Mouse (Mus musculus): ENCODE data around the gene Ranbp10. TPM values are rescaled to one million over a fixed set of nuclear protein-coding genes. Genes with fewer than 3 reads are reported as not detected.

Gene Ranbp10
- polyA plus RNA-seq (2015; fragmentation: Nextera tagmentation; extraction: Ambion mirVana), result 7.1 TPM in 2 replicates

DNA sequence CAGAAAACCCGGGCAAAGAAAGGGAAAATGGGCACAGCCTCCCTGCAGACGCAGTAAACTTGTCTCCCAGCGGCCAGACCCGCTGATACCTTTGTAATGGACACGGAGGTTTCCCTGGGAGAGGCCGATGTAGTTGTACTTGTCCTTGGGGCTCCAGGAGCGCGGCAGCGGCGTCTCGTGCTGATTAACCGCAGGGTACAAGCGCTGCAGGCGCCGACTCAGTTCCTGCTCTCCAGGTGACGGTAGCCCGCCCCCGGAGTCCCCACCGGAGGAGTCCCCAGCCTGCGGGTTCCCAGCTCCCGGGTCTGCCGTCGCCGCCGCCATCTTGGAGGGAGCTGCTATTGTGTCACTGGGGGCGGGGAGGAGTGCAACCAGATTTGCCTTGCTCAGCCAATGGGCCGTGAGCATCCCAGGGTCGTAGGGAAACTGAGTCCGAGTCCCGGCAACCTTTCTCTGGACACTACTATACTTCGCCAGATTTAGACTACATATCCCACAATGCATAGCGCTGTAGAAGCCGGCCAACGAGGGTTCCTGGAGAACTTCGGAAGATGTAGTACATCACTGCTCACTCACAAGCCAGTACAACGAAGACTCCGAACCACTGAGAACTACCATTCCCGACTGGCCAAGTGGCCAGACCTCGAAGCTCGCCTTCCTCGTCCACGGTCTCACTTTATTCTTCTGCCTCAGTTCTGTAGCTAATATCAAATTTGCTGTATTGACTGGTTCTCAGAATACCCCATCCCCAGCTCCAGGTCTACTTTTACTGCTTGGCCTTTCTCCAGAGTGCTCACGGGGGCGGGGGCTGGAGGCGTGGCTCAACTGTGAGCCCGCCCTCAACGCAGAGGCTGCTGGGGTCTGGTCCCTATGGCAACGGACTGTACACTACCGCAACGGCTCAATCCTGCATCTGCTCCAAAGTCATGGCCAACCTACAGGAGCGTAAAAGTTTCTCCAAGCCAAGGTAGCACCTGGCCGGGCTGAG, at the start of gene Ranbp10, which contains the start of gene Tsnaxip1:
Ranbp10 (minus strand) TSS at position 490 of the 988 bp plus-strand sequence.
Tsnaxip1 (plus strand) TSS at position 871 of the 988 bp plus-strand sequence.
- Histone ChIP-seq H3K4me2 (replicated peaks; ENCODE audit: low read depth) (peak within 1 kb of the TSS; percentile 78), H3K4me1 (replicated peaks; ENCODE audit: control insufficient read depth, insufficient read depth) (peaks cover 4% of the 10 kb centered on the region; the same call in 1 of the 2 replicates), H3K4me3 (ENCODE audit: low read depth, low read length) (peak within 1 kb of the TSS; percentile 88), H3K9ac (ENCODE audit: low read length) (peak within 1 kb of the TSS; percentile 93), H3K36me3 (ENCODE audit: control insufficient read depth, insufficient read depth, low read length) (peaks cover under 1% of the 10 kb centered on the region; the same call in 1 of the 2 replicates), H3K9me3 (ENCODE audit: control insufficient read depth, low read length) (no peaks in the 10 kb centered on the region), H3K27me3 (ENCODE audit: control insufficient read depth, insufficient read depth, low read length) (no peaks in the 10 kb centered on the region), H3K27ac (replicated peaks) (peak within 1 kb of the TSS; percentile 83)
- DNase-seq (ENCODE audit: low spot score) (peak; percentile 96), ATAC-seq (ENCODE audit: low FRiP score, low TSS enrichment) (peak; percentile 99)
- WGBS, result under 1% methylated on average over 52 of the region's 52 CpGs
- TF ChIP-seq CTCF (IDR thresholded peaks at IDR 0.05; ENCODE audit: low read depth) (no peak), EP300 (optimal IDR thresholded peaks at IDR 0.05) (no peak)

DNA sequence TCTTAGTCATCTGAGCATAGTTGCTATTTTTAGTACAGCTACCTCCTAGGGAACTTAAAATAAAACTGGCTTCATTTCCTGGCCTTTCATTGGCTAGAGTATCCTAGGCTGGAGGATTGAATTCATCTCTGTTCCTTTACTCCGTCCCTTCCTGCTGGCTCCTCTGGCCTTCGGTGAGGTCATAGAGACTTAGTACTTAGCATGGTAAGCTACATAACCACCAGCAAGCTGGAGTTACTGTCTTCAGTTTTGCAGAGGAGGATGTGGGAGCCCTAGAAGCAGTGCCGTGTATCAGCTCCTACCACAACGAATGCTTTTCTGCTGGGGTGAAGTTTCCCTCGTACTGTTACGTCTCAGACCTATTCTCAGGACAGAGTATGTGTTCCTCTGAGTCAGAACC, 47.2 kb upstream of the Ranbp10 start:
- DNase-seq (ENCODE audit: low spot score) (no peak), ATAC-seq (ENCODE audit: low FRiP score, low TSS enrichment) (peak; percentile 38; the same call in 1 of the 2 replicates)
- no peak overlapping the region; the same call in 1 of the 2 replicates for H3K27ac ChIP-seq (replicated peaks)
- H3K4me1 ChIP-seq (replicated peaks; ENCODE audit: control insufficient read depth, insufficient read depth), result no peaks in the 10 kb centered on the region; the same call in 1 of the 2 replicates
- 69% methylated on average over 6 of the region's 6 CpGs for WGBS
- H3K9me3 ChIP-seq (ENCODE audit: control insufficient read depth, low read length), result no peaks in the 10 kb centered on the region
- TF ChIP-seq CTCF (IDR thresholded peaks at IDR 0.05; ENCODE audit: low read depth) (no peak), EP300 (optimal IDR thresholded peaks at IDR 0.05) (no peak)
- H3K27me3 ChIP-seq (ENCODE audit: control insufficient read depth, insufficient read depth, low read length), result no peaks in the 10 kb centered on the region
- peaks cover 13% of the 10 kb centered on the region for H3K36me3 ChIP-seq (ENCODE audit: control insufficient read depth, insufficient read depth, low read length)
- H3K4me3 ChIP-seq (ENCODE audit: low read depth, low read length), result no peak overlapping the region
- no peak overlapping the region for H3K9ac ChIP-seq (ENCODE audit: low read length)
- H3K4me2 ChIP-seq (replicated peaks; ENCODE audit: low read depth), result no peak overlapping the region

- Histone ChIP-seq H3K27me3 (ENCODE audit: control insufficient read depth, insufficient read depth, low read length) (no peaks in the 10 kb centered on the region), H3K9ac (ENCODE audit: low read length) (no peak overlapping the region), H3K4me1 (replicated peaks; ENCODE audit: control insufficient read depth, insufficient read depth) (peaks cover 7% of the 10 kb centered on the region; the same call in 1 of the 2 replicates), H3K4me2 (replicated peaks; ENCODE audit: low read depth) (no peak overlapping the region), H3K4me3 (ENCODE audit: low read depth, low read length) (no peak overlapping the region), H3K36me3 (ENCODE audit: control insufficient read depth, insufficient read depth, low read length) (peaks cover 5% of the 10 kb centered on the region), H3K27ac (replicated peaks) (no peak overlapping the region), H3K9me3 (ENCODE audit: control insufficient read depth, low read length) (no peaks in the 10 kb centered on the region)
- WGBS, result 80% methylated on average over 6 of the region's 6 CpGs
- DNase-seq (ENCODE audit: low spot score) (no peak), ATAC-seq (ENCODE audit: low FRiP score, low TSS enrichment) (no peak)
- TF ChIP-seq CTCF (IDR thresholded peaks at IDR 0.05; ENCODE audit: low read depth) (peak; percentile 63), EP300 (optimal IDR thresholded peaks at IDR 0.05) (no peak)
These were observed 39.3 kb upstream of the Ranbp10 start for GRCm38 (mm10) chr8:105866364-105867029.

- Histone ChIP-seq H3K36me3 (ENCODE audit: control insufficient read depth, insufficient read depth, low read length) (no peaks in the 10 kb centered on the region; the same call in 1 of the 2 replicates), H3K4me1 (replicated peaks; ENCODE audit: control insufficient read depth, insufficient read depth) (peaks cover 9% of the 10 kb centered on the region; the same call in 1 of the 2 replicates), H3K27me3 (ENCODE audit: control insufficient read depth, insufficient read depth, low read length) (no peaks in the 10 kb centered on the region), H3K4me3 (ENCODE audit: low read depth, low read length) (peak overlapping the region; percentile 91), H3K9ac (ENCODE audit: low read length) (peak overlapping the region; percentile 94; the same call in 1 of the 2 replicates), H3K4me2 (replicated peaks; ENCODE audit: low read depth) (peak overlapping the region; percentile 90), H3K9me3 (ENCODE audit: control insufficient read depth, low read length) (no peaks in the 10 kb centered on the region), H3K27ac (replicated peaks) (0 out of 2 replicates have a peak overlapping the region, but pooled peaks have one; percentile 91)
- 14% methylated on average over 1 of the region's 1 CpGs for WGBS
- DNase-seq (ENCODE audit: low spot score) (no peak), ATAC-seq (ENCODE audit: low FRiP score, low TSS enrichment) (no peak)
- no peak for TF ChIP-seq EP300 (optimal IDR thresholded peaks at IDR 0.05)
- peak; percentile 56 for TF ChIP-seq CTCF (IDR thresholded peaks at IDR 0.05; ENCODE audit: low read depth)
These were observed 34.8 kb upstream of the Ranbp10 start for GRCm38 (mm10) chr8:105861951-105862350.

- peak within 1 kb of the TSS; percentile 91 for H3K27ac ChIP-seq (replicated peaks)
- no peaks in the 10 kb centered on the region for H3K27me3 ChIP-seq (ENCODE audit: control insufficient read depth, insufficient read depth, low read length)
- peak; percentile 98 for ATAC-seq (ENCODE audit: low FRiP score, low TSS enrichment)
- no peaks in the 10 kb centered on the region; the same call in 1 of the 2 replicates for H3K36me3 ChIP-seq (ENCODE audit: control insufficient read depth, insufficient read depth, low read length)
- DNase-seq (ENCODE audit: low spot score), result peak; percentile 96
- peak within 1 kb of the TSS; percentile 94 for H3K9ac ChIP-seq (ENCODE audit: low read length)
- H3K4me3 ChIP-seq (ENCODE audit: low read depth, low read length), result peak within 1 kb of the TSS; percentile 91
- under 1% methylated on average over 59 of the region's 59 CpGs for WGBS
- peaks cover 11% of the 10 kb centered on the region; the same call in 1 of the 2 replicates for H3K4me1 ChIP-seq (replicated peaks; ENCODE audit: control insufficient read depth, insufficient read depth)
- TF ChIP-seq CTCF (IDR thresholded peaks at IDR 0.05; ENCODE audit: low read depth) (no peak), EP300 (optimal IDR thresholded peaks at IDR 0.05) (no peak)
- H3K9me3 ChIP-seq (ENCODE audit: control insufficient read depth, low read length), result no peaks in the 10 kb centered on the region
- peak within 1 kb of the TSS; percentile 90 for H3K4me2 ChIP-seq (replicated peaks; ENCODE audit: low read depth)
These were observed 33.2 kb upstream of the Ranbp10 start, which contains the start of gene Nutf2 for GRCm38 (mm10) chr8:105860143-105860981. Nutf2 (plus strand) TSS chr8:105860580.
